Mouse (Mus musculus): Measurements from ENCODE around the gene Aqp1. TPM values are rescaled to one million over a fixed set of nuclear protein-coding genes. Genes with fewer than 3 reads are reported as not detected.

Gene Aqp1
- not detected for polyA plus RNA-seq (2017; shearing (Covaris generic))

GRCm38 (mm10) chr6:55335989-55336514 lies at the start of gene Aqp1:
Gene Aqp1, plus strand, starts transcription at chr6:55336432.

DNA sequence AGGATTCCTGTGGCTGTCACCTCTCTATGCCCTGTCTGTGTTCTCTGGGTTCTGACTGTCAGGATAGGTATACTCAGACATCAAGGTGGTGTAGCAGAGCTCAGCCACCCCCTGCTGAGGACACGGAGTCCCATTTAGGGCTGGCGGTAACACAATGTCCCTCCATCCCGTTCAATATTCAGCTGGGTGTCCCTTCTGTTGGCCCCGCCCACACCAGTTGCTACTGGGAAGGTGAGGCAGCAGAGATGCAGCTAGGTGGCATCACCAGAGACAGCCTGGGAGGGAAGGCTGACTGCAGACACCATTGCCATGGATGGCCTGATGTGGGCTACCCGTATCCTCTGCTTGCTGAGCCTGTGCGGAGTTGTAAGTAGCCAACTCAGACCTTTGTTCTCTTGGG lies 39.8 kb downstream of the Aqp1 start, which contains the start of gene Ghrhr:
Gene Ghrhr (plus strand): TSS at position 220 of the 400 bp plus-strand sequence.

Other genes starting within 250 kb of the Aqp1 start
- gene Crhr2, start 203.4 kb upstream of the Aqp1 start, polyA plus RNA-seq (2017; shearing (Covaris generic)): not detected
- not detected for gene Inmt, start 161.4 kb upstream of the Aqp1 start, polyA plus RNA-seq (2017; shearing (Covaris generic))
- gene Mindy4, start 133.0 kb upstream of the Aqp1 start, polyA plus RNA-seq (2017; shearing (Covaris generic)): not detected
- not detected for gene Ghrhr, start 39.9 kb downstream of the Aqp1 start, polyA plus RNA-seq (2017; shearing (Covaris generic))
- gene Adcyap1r1, start 115.5 kb downstream of the Aqp1 start, polyA plus RNA-seq (2017; shearing (Covaris generic)): not detected

Data from effector memory CD4-positive, alpha-beta T cell, adult 5 months (primary cell).